Mouse (Mus musculus): ENCODE measurements at regions not wholly inside any gene's neighbourhood (a gene's known extent, or its start where the extent isn't known, plus 50 kb on each side); places are given as distances from the start of the nearest gene placed in this dataset.

- no peaks in the 10 kb centered on the region for H3K36me3 ChIP-seq (ENCODE audit: control insufficient read depth, insufficient read depth, low read length)
- H3K4me1 ChIP-seq (ENCODE audit: control insufficient read depth, insufficient read depth, low read length), result no peaks in the 10 kb centered on the region
- WGBS, result 81% methylated on average over 5 of the region's 5 CpGs
- no peaks in the 10 kb centered on the region for H3K27me3 ChIP-seq (ENCODE audit: control insufficient read depth, insufficient read depth, low read length)
- H3K79me2 ChIP-seq (ENCODE audit: control insufficient read depth, insufficient read depth, low read length), result no peaks in the 10 kb centered on the region
- H3K4me3 ChIP-seq (ENCODE audit: insufficient read depth, low read depth, low read length), result no peak overlapping the region
- no peak overlapping the region for H3K27ac ChIP-seq (replicated peaks; ENCODE audit: insufficient read depth, low read depth, low read length)
- TF ChIP-seq CTCF (IDR thresholded peaks at IDR 0.05; ENCODE audit: low read depth, low read length), result no peak
- TF ChIP-seq POLR2A (IDR thresholded peaks at IDR 0.05; ENCODE audit: extremely low read depth, insufficient read depth, low read length), result no peak
- peak; percentile 3 for DNase-seq (ENCODE audit: extremely low read depth, low read depth, low spot score)
- H3K9ac ChIP-seq (ENCODE audit: low read depth, low read length), result no peak overlapping the region
Measured at GRCm38 (mm10) chr3:131056893-131057660, 53.2 kb upstream of the Lef1 start.

- Histone ChIP-seq H3K9ac (ENCODE audit: low read depth, low read length) (no peak overlapping the region), H3K4me3 (ENCODE audit: insufficient read depth, low read depth, low read length) (no peak overlapping the region), H3K36me3 (ENCODE audit: control insufficient read depth, insufficient read depth, low read length) (no peaks in the 10 kb centered on the region), H3K4me1 (ENCODE audit: control insufficient read depth, insufficient read depth, low read length) (no peaks in the 10 kb centered on the region), H3K79me2 (ENCODE audit: control insufficient read depth, insufficient read depth, low read length) (no peaks in the 10 kb centered on the region), H3K27ac (replicated peaks; ENCODE audit: insufficient read depth, low read depth, low read length) (no peak overlapping the region), H3K27me3 (ENCODE audit: control insufficient read depth, insufficient read depth, low read length) (no peaks in the 10 kb centered on the region)
- DNase-seq (ENCODE audit: extremely low read depth, low read depth, low spot score), result no peak
- 86% methylated on average over 13 of the region's 13 CpGs for WGBS
- TF ChIP-seq POLR2A (IDR thresholded peaks at IDR 0.05; ENCODE audit: extremely low read depth, insufficient read depth, low read length) (no peak), CTCF (IDR thresholded peaks at IDR 0.05; ENCODE audit: low read depth, low read length) (no peak)
Measured at GRCm38 (mm10) chr3:131054241-131054972, 55.9 kb upstream of the Lef1 start.

- no peaks in the 10 kb centered on the region for H3K4me1 ChIP-seq (ENCODE audit: control insufficient read depth, insufficient read depth, low read length)
- no peak for DNase-seq (ENCODE audit: extremely low read depth, low read depth, low spot score)
- no peak overlapping the region for H3K4me3 ChIP-seq (ENCODE audit: insufficient read depth, low read depth, low read length)
- H3K9ac ChIP-seq (ENCODE audit: low read depth, low read length), result no peak overlapping the region
- WGBS, result 81% methylated on average over 3 of the region's 3 CpGs
- H3K79me2 ChIP-seq (ENCODE audit: control insufficient read depth, insufficient read depth, low read length), result no peaks in the 10 kb centered on the region
- TF ChIP-seq POLR2A (IDR thresholded peaks at IDR 0.05; ENCODE audit: extremely low read depth, insufficient read depth, low read length) (no peak), CTCF (IDR thresholded peaks at IDR 0.05; ENCODE audit: low read depth, low read length) (no peak)
- H3K27ac ChIP-seq (replicated peaks; ENCODE audit: insufficient read depth, low read depth, low read length), result no peak overlapping the region
- H3K36me3 ChIP-seq (ENCODE audit: control insufficient read depth, insufficient read depth, low read length), result no peaks in the 10 kb centered on the region
- no peaks in the 10 kb centered on the region for H3K27me3 ChIP-seq (ENCODE audit: control insufficient read depth, insufficient read depth, low read length)
Measured at GRCm38 (mm10) chr3:131047716-131048115, 62.6 kb upstream of the Lef1 start.

- DNase-seq (ENCODE audit: extremely low read depth, low read depth, low spot score), result no peak
- H3K27ac ChIP-seq (replicated peaks; ENCODE audit: insufficient read depth, low read depth, low read length), result no peak overlapping the region
- H3K4me3 ChIP-seq (ENCODE audit: insufficient read depth, low read depth, low read length), result no peak overlapping the region
- no peaks in the 10 kb centered on the region for H3K4me1 ChIP-seq (ENCODE audit: control insufficient read depth, insufficient read depth, low read length)
- TF ChIP-seq POLR2A (IDR thresholded peaks at IDR 0.05; ENCODE audit: extremely low read depth, insufficient read depth, low read length), result no peak
- no peak for TF ChIP-seq CTCF (IDR thresholded peaks at IDR 0.05; ENCODE audit: low read depth, low read length)
- no peaks in the 10 kb centered on the region for H3K36me3 ChIP-seq (ENCODE audit: control insufficient read depth, insufficient read depth, low read length)
- WGBS, result 88% methylated on average over 5 of the region's 5 CpGs
- no peak overlapping the region for H3K9ac ChIP-seq (ENCODE audit: low read depth, low read length)
- no peaks in the 10 kb centered on the region for H3K79me2 ChIP-seq (ENCODE audit: control insufficient read depth, insufficient read depth, low read length)
- no peaks in the 10 kb centered on the region for H3K27me3 ChIP-seq (ENCODE audit: control insufficient read depth, insufficient read depth, low read length)
Measured at GRCm38 (mm10) chr3:131046412-131046811, 63.9 kb upstream of the Lef1 start.

- H3K79me2 ChIP-seq (ENCODE audit: control insufficient read depth, insufficient read depth, low read length), result no peaks in the 10 kb centered on the region
- WGBS, result 58% methylated on average over 4 of the region's 4 CpGs
Measured at GRCm38 (mm10) chr3:131040214-131040825, 70.0 kb upstream of the Lef1 start.

More at GRCm38 (mm10) chr3:131040214-131040825, 70.0 kb upstream of the Lef1 start:
- no peak overlapping the region for H3K4me3 ChIP-seq (ENCODE audit: insufficient read depth, low read depth, low read length)
- no peaks in the 10 kb centered on the region for H3K36me3 ChIP-seq (ENCODE audit: control insufficient read depth, insufficient read depth, low read length)
- H3K27ac ChIP-seq (replicated peaks; ENCODE audit: insufficient read depth, low read depth, low read length), result no peak overlapping the region
- no peak for DNase-seq (ENCODE audit: extremely low read depth, low read depth, low spot score)
- H3K9ac ChIP-seq (ENCODE audit: low read depth, low read length), result no peak overlapping the region
- TF ChIP-seq POLR2A (IDR thresholded peaks at IDR 0.05; ENCODE audit: extremely low read depth, insufficient read depth, low read length), result no peak
- TF ChIP-seq CTCF (IDR thresholded peaks at IDR 0.05; ENCODE audit: low read depth, low read length), result no peak
- no peaks in the 10 kb centered on the region for H3K27me3 ChIP-seq (ENCODE audit: control insufficient read depth, insufficient read depth, low read length)
- no peaks in the 10 kb centered on the region for H3K4me1 ChIP-seq (ENCODE audit: control insufficient read depth, insufficient read depth, low read length)
